Mouse (Mus musculus) limb, embryonic 11.5 days (tissue): ENCODE results near the gene Gga3. TPM values are rescaled to one million over a fixed set of nuclear protein-coding genes. Genes with fewer than 3 reads are reported as not detected.
"Not testable (repeated sequence)": the region's sequence is repeated elsewhere in the genome, so short reads cannot be mapped to it uniquely, and the experiment has no call there.

ENCODE experiments used
- ATAC-seq: fragments of 200-750 bp; cut with Nextera tagmentation; 2 replicates; pipeline ENCODE4 v1.8.0; 2017; ENCODE audit warnings: low read depth; ENCODE audit not compliant: insufficient number of reproducible peaks, low FRiP score, low TSS enrichment
- DNase-seq: peaks from one replicate; pipeline ENCODE4 v3.0.0-alpha.2; 2015; ENCODE audit warnings: low spot score
- H3K27ac ChIP-seq: fragments of 300-500 bp; sonication (generic); replicated peaks from 2 replicates; pipeline ENCODE4 v1.5.1; 2014; ENCODE audit warnings: low read depth, mild to moderate bottlenecking, low read length
- H3K27me3 ChIP-seq: fragments of 300-500 bp; sonication (generic); 2 replicates; pipeline ENCODE4 v1.6.1; 2014; ENCODE audit warnings: mild to moderate bottlenecking, low read length, mixed read lengths; ENCODE audit not compliant: control insufficient read depth, insufficient read depth
- H3K36me3 ChIP-seq: fragments of 300-500 bp; sonication (generic); 2 replicates; pipeline ENCODE4 v1.6.1; 2014; ENCODE audit warnings: mild to moderate bottlenecking, low read length, moderate library complexity, mixed read lengths; ENCODE audit not compliant: control insufficient read depth, insufficient read depth
- H3K4me1 ChIP-seq: fragments of 300-500 bp; sonication (generic); 2 replicates; pipeline ENCODE4 v1.6.1; 2014; ENCODE audit warnings: low read length, mixed read lengths; ENCODE audit not compliant: control insufficient read depth, insufficient read depth
- H3K4me2 ChIP-seq: fragments of 300-500 bp; sonication (generic); 2 replicates; pipeline ENCODE4 v1.6.1; 2014; ENCODE audit warnings: low read depth, mild to moderate bottlenecking, moderate library complexity; ENCODE audit not compliant: severe bottlenecking
- H3K4me3 ChIP-seq: fragments of 300-500 bp; sonication (generic); 2 replicates; pipeline ENCODE4 v1.5.1; 2014; ENCODE audit warnings: low read depth, low read length
- H3K9ac ChIP-seq: fragments of 300-500 bp; sonication (generic); 2 replicates; pipeline ENCODE4 v1.6.1; 2014; ENCODE audit warnings: mild to moderate bottlenecking, low read length
- H3K9me3 ChIP-seq: fragments of 300-500 bp; sonication (generic); 2 replicates; pipeline ENCODE4 v1.6.1; 2016; ENCODE audit warnings: low read length; ENCODE audit not compliant: control insufficient read depth
- WGBS: fragments of 180-500 bp; shearing (Covaris S2); extraction: QIAGEN DNeasy Blood & Tissue Kit; methylation state at CpG from one replicate; pipeline ENCODE4 v1.1.7; 2014; 5-methylcytosine and 5-hydroxymethylcytosine counted together
- polyA plus RNA-seq: library from polyadenylated mRNA; unstranded; fragments of >200 nt; fragmentation: Nextera tagmentation; extraction: Ambion mirVana; gene quantifications from 2 replicates; pipeline ENCODE4 v1.2.1, GENCODE M21; 2014

Gene Gga3
- 21.3 and 26.5 TPM in 2 replicates for polyA plus RNA-seq

DNA sequence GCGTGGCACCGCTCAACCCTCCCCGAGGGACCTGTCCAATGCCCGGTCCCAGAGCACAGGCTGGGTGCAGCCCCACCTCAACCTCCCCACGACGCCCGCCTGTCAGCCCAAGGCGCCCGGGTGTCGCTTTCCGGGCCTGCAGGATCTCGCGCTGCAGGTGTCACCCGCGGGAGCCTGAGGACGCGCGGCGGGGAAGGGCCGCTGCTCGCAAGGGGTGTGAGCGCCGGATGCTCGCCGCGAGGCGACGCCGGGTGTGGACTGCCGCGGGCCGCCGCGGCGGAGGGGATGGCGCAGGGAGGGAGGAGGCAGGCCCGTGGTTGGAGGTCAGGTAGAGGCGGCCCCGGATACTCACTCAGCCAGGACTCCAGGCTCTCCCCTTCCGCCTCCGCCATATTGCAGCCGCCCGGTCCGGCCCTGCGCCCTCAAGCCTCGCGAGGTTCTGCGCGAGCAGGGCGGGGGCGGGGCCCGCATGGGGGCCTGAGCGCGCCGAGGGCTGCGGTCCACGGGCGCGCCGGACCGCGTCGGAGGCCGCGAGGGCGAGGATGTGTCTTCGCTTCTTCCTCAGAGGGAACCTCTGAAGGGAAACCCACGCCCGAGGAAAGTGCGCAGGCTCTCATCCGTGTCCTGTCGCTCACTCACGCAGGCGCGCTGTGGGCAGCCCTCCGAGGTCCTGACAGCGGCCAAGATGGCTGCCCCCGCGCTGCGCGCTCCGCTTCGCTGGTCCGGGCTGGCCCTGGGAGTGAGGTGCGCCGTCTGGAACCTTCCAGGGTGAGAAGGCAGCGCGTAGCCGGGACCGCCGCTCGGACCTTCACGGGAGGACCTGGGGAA is at the start of gene Gga3, which contains the start of gene Mrps7:
Gga3 (minus strand) TSS at position 576 of the 828 bp plus-strand sequence.
Mrps7 (plus strand) TSS at position 450 of the 828 bp plus-strand sequence.
- under 1% methylated on average over 80 of the region's 93 CpGs for WGBS
- peak within 1 kb of the TSS; percentile 92 for H3K4me2 ChIP-seq
- DNase-seq (peak; percentile 88), ATAC-seq (peak; percentile 92)
- H3K4me1 ChIP-seq, result peaks cover 15% of the 10 kb centered on the region; the same call in 1 of the 2 replicates
- peak within 1 kb of the TSS; percentile 96 for H3K9ac ChIP-seq
- H3K36me3 ChIP-seq, result peaks cover 20% of the 10 kb centered on the region
- H3K4me3 ChIP-seq, result peak within 1 kb of the TSS; percentile 100
- no peaks in the 10 kb centered on the region for H3K27me3 ChIP-seq
- no peaks in the 10 kb centered on the region for H3K9me3 ChIP-seq
- H3K27ac ChIP-seq, result peak within 1 kb of the TSS; percentile 63

DNA sequence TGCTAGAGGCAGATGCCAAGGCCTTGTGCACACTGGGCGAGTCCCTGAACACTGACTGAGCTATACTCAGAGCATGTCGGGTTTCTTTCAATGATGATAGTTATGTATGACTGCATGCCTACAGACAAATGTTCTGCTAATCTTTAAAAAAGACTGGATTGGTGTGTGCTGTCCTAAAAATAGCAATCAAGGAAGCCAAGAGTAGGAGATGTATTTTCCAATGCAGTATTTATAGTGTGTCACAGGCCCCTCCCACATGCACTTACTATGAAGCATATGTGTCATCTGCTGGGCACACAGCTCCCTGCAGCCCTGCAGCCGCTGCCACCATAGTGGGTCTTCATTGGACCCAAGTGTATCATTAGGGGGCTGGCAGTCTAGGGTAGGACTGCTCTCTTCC is 49.3 kb upstream of the Gga3 start:
- Histone ChIP-seq H3K36me3 (peaks cover 6% of the 10 kb centered on the region; the same call in 1 of the 2 replicates), H3K27ac (no peak overlapping the region), H3K4me2 (no peak overlapping the region), H3K4me3 (no peak overlapping the region), H3K9me3 (no peaks in the 10 kb centered on the region), H3K4me1 (no peaks in the 10 kb centered on the region), H3K27me3 (no peaks in the 10 kb centered on the region), H3K9ac (no peak overlapping the region)
- ATAC-seq, result no peak
- DNase-seq, result no peak
- 89% methylated on average over 3 of the region's 3 CpGs for WGBS

DNA sequence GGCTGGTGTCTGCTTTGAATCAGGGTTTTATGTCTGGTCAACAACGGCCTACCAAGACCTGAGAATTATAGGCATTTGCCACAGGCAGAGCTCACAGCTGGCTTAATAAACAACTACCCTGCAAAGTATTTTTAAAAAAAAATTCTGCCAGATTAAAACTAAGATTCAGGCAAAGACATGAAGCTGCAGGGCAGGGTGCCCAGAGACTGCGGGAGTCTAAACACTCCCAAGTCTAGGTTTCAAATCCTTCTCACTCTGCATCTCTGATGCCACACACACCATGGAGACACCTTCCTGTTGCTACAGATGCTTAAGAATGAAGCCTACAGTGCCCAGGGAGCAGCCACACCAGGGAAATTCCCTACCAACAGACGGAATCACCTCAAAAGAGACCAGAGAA is 47.8 kb upstream of the Gga3 start:
- no peak overlapping the region for H3K4me3 ChIP-seq
- no peak overlapping the region for H3K9ac ChIP-seq
- ATAC-seq (no peak), DNase-seq (no peak)
- no peaks in the 10 kb centered on the region for H3K9me3 ChIP-seq
- peaks cover 8% of the 10 kb centered on the region; the same call in 1 of the 2 replicates for H3K36me3 ChIP-seq
- no peaks in the 10 kb centered on the region for H3K4me1 ChIP-seq
- 86% methylated on average over 3 of the region's 3 CpGs for WGBS
- no peaks in the 10 kb centered on the region for H3K27me3 ChIP-seq
- no peak overlapping the region for H3K27ac ChIP-seq
- H3K4me2 ChIP-seq, result no peak overlapping the region

DNA sequence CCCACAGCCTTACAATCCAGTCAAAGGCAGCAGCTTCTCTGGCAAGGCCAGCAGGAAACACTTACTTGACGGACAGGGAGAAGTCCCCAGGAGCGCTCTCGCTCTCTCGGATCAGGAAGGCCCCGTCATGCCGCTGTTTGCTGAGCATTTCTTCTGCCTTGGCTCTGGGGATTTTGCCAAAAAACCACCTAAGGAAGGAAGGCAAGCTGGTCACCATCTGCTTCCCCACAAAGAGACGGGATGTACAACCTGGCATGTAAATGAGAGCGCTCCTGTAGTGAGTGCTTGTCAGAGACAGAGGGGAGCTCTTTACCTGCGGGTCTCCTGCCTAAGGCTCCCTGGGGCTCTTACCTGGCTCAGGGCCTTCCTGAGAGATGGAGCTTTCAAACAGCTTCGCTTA is 45.9 kb upstream of the Gga3 start:
- no peak overlapping the region for H3K9ac ChIP-seq
- ATAC-seq, result no peak
- H3K4me1 ChIP-seq, result no peaks in the 10 kb centered on the region
- H3K36me3 ChIP-seq, result peaks cover 8% of the 10 kb centered on the region; the same call in 1 of the 2 replicates
- H3K27ac ChIP-seq, result no peak overlapping the region
- no peak for DNase-seq
- H3K27me3 ChIP-seq, result no peaks in the 10 kb centered on the region
- no peak overlapping the region for H3K4me2 ChIP-seq
- no peaks in the 10 kb centered on the region for H3K9me3 ChIP-seq
- H3K4me3 ChIP-seq, result no peak overlapping the region
- 77% methylated on average over 10 of the region's 10 CpGs for WGBS

DNA sequence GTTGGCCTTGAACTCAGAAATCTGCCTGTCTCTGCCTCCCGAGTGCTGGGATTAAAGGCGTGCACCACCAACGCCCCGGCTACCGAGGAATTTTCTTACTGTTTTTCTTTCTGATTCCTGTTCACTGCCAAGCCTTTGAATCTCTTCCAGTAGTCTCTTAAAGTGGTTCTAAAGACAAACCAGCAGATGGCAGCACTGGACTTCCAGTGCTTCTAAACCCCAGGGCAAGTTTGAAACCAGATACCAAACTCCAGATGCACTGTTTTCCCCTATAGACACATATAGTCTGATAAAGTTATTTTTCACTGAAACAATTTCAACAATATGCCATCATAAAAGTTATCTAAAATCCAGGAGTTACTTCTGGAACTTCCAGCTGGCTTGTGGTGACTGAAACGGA is 43.6 kb upstream of the Gga3 start:
- no peak overlapping the region for H3K27ac ChIP-seq
- 67% methylated on average over 6 of the region's 6 CpGs for WGBS

DNA sequence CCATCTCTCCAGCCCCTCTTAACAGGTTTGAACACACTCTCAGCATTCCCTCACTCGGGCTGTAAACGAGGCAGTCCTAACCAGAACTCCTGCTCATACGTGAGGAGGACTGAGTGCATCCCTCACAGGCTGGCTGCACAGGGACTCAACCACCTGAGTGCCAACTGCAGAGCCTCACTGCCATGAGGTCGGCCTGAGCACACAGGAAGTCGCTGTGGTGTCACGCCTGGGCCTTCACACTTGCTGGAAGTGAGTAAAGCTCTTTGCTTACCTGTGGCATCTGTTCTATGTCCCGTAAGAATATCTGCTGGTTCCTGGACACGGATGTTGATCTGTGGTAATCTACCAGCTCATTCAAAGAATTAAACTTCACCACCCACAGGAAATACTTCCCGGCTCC is 42.6 kb upstream of the Gga3 start:
- Histone ChIP-seq H3K9ac (no peak overlapping the region), H3K4me3 (no peak overlapping the region), H3K4me1 (no peaks in the 10 kb centered on the region), H3K27ac (no peak overlapping the region), H3K27me3 (no peaks in the 10 kb centered on the region), H3K36me3 (peaks cover 4% of the 10 kb centered on the region; the same call in 1 of the 2 replicates), H3K9me3 (no peaks in the 10 kb centered on the region), H3K4me2 (no peak overlapping the region)
- ATAC-seq (no peak), DNase-seq (no peak)
- WGBS, result 91% methylated on average over 9 of the region's 9 CpGs

More for the DNA sequence above, 43.6 kb upstream of the Gga3 start:
- DNase-seq (peak; percentile 67), ATAC-seq (no peak)
- Histone ChIP-seq H3K36me3 (peaks cover 4% of the 10 kb centered on the region; the same call in 1 of the 2 replicates), H3K9me3 (no peaks in the 10 kb centered on the region), H3K9ac (no peak overlapping the region), H3K4me1 (no peaks in the 10 kb centered on the region), H3K4me2 (no peak overlapping the region), H3K27me3 (no peaks in the 10 kb centered on the region), H3K4me3 (no peak overlapping the region)

DNA sequence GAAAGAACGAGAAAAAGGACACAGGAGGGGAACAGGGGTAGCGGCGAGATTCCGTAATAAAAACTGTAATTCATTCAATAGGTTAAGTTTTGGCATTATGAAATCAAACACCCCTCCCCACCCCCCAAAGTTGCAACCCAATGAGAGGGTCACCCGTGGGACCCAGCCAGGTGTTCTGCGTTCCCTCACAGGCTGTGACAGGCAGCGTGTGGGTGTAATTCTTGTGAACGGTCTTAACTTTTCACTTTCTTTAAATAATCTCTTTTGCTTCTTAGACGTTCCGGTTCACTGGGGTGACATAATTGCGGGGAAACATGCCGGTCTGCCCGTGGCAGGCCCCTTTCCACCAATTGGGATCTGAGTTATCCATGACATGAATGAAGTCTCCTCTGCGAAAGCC is 41.6 kb upstream of the Gga3 start:
- H3K36me3 ChIP-seq, H3K4me3 ChIP-seq, H3K27me3 ChIP-seq, H3K27ac ChIP-seq, DNase-seq, H3K9ac ChIP-seq, H3K9me3 ChIP-seq, ATAC-seq, H3K4me1 ChIP-seq, H3K4me2 ChIP-seq: not testable (repeated sequence)
- 93% methylated on average over 14 of the region's 14 CpGs for WGBS

DNA sequence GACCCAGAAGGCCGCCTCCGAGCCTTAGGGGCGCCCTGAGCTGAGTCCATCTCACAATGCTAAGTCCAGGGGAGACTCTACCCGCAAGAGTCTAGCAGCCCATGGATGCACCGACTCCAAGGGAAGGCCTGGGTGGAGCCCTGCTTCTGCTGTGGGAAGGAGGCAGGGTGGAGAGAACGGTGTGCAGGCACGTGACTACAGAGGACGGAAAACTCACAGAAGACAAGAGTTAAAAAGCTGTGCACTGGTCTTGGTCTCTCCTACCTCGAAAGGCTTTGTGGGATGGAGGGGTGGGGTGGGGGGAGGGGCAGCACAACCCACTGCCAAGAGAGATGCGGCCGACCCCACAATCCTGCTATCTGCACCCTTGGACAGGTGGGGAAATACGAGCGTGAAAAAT is 40.5 kb upstream of the Gga3 start:
- no peaks in the 10 kb centered on the region for H3K9me3 ChIP-seq
- no peak overlapping the region for H3K9ac ChIP-seq
- peaks cover 4% of the 10 kb centered on the region; the same call in 1 of the 2 replicates for H3K36me3 ChIP-seq
- no peaks in the 10 kb centered on the region for H3K27me3 ChIP-seq
- WGBS, result 95% methylated on average over 13 of the region's 13 CpGs
- H3K27ac ChIP-seq, result no peak overlapping the region
- no peak for ATAC-seq
- no peak for DNase-seq
- H3K4me2 ChIP-seq, result no peak overlapping the region
- H3K4me1 ChIP-seq, result no peaks in the 10 kb centered on the region
- H3K4me3 ChIP-seq, result no peak overlapping the region
